Mouse (Mus musculus) layer of hippocampus, postnatal 14 days (tissue): ENCODE measurements at regions not wholly inside any gene's neighbourhood (a gene's known extent, or its start where the extent isn't known, plus 50 kb on each side); places are given as distances from the start of the nearest gene placed in this dataset.
A peak's percentile ranks its signal among the peaks of the same experiment; 100 is the strongest.

Experiments used
- DNase-seq, 2 experiments: peaks; one replicate each; pipeline ENCODE4 v3.0.0; 2021 to 2022; ENCODE audit warnings: low spot score in 2 of 2, mixed read lengths in 1 of 2

GRCm38 (mm10) chr17:68057264-68057663, 53.3 kb upstream of the Arhgap28 start:
- no peak for DNase-seq

DNA sequence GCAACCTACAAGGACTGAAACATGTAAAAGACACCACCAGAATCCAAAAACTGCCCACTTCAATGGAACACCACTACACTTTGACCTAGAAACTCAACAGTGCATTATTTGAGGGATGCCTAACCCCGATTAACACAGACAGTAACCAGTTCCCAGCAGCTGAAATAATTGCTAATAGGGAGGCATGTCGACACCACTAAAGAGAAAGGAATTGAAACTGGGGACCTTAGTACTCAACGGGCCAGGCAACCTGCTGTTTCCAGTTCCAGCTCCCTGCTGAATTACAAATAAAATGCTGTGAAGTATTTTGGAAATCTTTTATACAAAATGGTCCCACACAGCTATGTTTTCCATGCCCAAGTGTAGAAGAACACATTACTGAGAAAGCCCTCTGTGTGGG, 56.5 kb upstream of the Arhgap28 start:
- no peak for DNase-seq

- no peak for DNase-seq
Measured at GRCm38 (mm10) chr17:68065751-68066150, 61.8 kb upstream of the Arhgap28 start.

- no peak for DNase-seq
Measured at GRCm38 (mm10) chr17:68066204-68066603, 62.3 kb upstream of the Arhgap28 start.

GRCm38 (mm10) chr17:68069008-68069407, 65.1 kb upstream of the Arhgap28 start:
- no peak for DNase-seq

GRCm38 (mm10) chr17:68069484-68069883, 65.6 kb upstream of the Arhgap28 start:
- DNase-seq, result no peak

DNA sequence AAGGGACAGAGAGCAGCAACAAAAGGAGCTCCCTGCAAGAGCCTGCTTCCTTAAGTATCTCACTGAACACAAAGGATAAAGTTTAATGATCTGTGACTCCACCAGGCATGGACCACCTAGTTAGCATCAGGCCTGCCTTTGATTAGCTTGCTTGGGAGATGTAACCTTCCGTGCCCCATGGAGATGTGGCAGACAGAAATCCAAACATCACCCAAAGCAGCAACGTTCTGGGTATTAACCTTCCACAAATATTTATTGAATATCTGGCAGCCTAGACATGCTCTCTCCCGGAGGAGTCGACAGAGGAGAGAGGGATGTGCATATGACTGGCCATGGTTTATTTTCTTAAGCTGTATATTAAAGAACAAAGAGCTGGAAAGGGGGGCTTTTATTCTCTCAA, 67.6 kb upstream of the Arhgap28 start:
- DNase-seq, result no peak

DNA sequence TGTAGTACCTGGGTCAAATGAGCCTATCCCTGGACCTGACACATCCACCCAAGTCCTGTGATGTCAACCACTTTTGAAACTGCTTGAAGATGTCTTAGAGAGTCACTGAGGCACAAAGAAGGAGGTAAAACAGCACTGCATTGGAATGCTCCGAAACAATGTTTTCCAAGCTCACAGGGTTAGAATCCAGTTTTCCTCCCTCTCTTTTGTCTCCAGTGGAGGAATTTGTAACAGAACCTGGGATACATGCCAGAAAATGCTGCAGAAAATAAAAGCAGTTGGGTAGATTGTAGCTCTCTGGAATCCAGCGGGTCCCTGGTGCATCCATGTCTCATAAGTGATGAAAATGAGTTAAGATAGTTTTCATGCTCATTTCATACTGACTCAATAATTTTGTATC, 71.8 kb upstream of the Arhgap28 start:
- DNase-seq, result peak in 1 of 2 experiments; percentile 32

DNA sequence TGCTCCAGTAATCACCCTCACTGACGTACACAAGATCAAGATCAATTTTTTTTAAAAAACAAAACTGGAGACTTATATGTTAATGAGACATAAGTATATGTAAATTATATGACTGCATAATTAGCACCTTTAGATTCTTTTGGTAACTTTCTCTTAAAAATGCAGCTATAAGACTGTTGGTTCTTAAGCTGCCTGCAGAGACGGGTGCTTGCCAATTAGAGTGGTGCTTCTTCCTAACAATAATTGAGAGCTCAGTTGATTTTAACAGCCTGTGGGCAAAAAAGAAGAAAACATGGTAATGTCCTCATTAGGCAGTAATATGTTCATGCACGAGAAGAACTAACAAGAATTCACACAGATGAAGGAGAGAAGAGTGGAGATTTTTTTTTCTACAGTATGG, 74.8 kb upstream of the Arhgap28 start:
- DNase-seq, result no peak

DNA sequence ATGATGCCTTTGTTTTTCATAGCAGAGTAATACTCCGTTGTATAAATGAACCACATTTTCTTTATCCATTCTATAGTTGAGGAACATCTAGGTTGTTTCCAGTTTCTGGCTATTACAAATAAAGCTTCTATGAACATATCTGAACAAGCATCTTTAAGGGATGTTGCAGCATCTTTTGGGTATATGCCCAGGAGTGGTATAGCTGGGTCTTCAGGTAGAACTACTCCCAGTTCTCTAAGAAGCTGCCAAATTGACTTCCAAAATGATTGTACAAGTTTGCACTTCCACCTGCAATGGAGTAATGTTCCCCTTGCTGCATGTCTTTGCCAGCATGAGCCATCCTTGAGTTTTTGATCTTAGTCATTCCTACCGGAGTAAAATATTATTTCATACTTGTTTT, 80.5 kb upstream of the Arhgap28 start:
- DNase-seq, result no peak

GRCm38 (mm10) chr17:68087149-68087548, 83.2 kb upstream of the Arhgap28 start:
- no peak for DNase-seq

DNA sequence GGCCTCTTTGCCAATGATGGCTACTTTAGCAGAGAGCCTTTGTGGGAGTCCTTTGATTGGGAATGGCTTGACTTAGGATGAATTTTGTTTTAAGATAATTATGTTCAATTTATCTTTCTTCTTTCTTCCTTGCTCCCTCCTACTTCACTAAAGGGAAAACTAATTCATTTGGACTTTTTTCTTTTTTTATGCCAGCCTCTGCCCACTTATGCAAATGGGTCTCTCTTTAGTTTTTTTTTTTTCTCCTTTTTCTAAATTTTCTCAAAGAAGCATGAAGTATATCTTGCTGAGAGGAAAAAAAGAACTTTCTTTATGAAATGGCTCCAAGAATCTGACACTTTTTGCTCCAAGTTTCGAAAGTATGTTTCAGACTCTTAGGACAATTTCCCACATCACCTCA, 85.3 kb upstream of the Arhgap28 start:
- DNase-seq, result no peak

DNA sequence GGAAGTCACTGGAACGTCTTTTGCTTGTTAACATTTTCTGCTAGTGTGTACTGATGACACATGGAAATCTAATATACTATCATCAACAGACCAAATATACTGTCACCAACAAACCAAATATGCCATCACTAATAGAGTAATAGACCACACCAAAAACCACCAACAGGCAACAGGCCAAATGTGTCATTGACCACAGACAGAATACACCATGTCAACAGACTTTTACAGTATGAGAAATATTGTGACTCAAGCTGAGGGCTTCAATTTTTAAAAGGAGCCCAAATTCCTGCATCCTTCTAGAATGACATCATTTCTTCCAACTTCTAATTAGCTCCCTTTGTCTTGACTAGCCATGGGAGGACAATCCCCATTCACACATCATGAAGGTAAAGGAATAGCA, 85.9 kb upstream of the Arhgap28 start:
- no peak for DNase-seq

- DNase-seq, result no peak
Measured at GRCm38 (mm10) chr17:68096982-68097381, 93.1 kb upstream of the Arhgap28 start.

DNA sequence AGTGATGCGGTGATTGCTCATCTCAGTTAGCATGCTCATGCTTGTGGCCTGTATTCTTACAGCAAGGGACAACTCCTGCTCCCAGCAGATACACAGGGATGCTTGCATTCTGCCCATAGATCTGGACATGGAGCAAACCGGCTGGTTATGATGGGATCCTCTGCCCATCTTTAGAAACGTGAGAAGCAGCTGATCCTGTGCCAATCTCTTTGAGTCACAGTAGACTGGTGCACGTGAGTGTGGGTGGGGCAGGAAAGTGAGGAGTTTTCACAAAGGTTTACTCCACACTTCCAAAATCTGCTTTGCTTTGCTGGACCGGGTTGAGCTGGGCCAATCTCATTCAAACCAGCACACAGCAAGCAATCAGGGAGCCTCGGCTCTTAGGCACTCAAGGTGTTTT, 93.5 kb upstream of the Arhgap28 start:
- no peak for DNase-seq

GRCm38 (mm10) chr17:68100093-68100492, 96.2 kb upstream of the Arhgap28 start:
- DNase-seq, result no peak

DNA sequence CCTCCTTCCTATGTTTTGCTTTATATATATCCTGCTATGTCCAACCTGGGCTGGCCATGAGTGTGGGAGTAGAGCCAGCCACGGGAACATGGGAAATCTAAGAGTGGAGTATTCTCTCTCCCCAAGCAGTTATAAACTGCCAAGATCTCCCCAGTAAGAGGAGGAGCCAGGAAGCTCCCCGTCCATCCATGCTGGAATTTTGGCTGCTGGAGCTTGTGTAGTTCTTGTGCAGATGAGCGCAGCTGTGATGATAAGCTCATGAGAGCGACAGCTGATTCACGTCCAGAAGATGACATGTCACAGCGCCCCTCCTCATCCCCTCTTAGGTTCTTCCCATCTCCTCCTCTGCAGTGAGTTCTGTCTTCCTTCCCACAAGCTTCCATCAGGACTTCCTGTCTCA, 99.4 kb upstream of the Arhgap28 start:
- no peak for DNase-seq

DNA sequence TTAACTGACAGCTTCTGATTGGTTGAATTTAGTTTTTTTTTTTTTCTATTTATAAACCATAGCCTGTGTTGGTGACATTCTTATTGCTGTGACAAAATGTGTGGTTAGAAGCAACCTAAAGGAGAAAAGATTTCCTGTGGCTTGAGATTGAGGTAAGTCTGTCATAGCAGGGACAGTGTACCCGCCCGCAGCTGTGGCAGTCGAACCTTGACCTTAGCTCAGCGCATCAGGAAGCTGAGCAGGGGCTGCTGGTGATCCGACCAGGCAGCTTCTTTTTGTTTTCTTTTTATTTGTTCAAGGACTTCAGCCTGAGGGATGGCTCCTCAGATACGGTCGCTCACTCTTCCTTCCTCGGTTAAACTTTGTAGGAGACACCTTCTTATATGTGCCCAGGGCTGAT, 102.4 kb upstream of the Arhgap28 start:
- DNase-seq, result no peak

- no peak for DNase-seq
Measured at GRCm38 (mm10) chr17:68107875-68108274, 104.0 kb upstream of the Arhgap28 start.

- no peak for DNase-seq
Measured at GRCm38 (mm10) chr17:68111834-68112473, 108.0 kb upstream of the Arhgap28 start.

DNA sequence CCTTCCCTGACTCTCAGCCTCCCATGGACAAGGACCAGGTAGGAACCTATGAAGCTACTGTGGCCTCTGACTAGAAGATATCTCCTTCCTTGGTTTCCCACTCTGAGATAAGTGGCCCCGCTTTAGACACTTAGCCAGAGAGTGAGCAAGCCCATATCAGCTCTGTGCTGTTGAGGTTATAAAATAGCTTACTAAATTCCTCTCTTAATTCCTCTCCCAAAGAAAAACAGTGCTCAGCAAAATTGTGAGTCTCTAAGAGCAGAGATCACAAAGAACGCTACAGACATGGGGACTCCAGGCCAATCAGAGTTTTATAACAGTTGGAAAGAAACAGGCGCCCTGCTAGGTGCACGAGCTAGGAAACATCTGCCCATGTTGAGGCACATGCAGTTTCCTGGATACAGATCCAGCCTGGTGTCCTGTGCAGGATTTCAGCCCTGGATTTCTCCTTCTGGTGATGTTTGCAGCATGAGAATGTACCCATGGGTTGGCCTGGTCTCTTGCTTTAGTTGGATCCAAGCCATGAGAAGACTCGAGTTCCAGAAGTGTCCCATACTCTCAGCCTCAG, 108.9 kb upstream of the Arhgap28 start:
- DNase-seq, result no peak

DNA sequence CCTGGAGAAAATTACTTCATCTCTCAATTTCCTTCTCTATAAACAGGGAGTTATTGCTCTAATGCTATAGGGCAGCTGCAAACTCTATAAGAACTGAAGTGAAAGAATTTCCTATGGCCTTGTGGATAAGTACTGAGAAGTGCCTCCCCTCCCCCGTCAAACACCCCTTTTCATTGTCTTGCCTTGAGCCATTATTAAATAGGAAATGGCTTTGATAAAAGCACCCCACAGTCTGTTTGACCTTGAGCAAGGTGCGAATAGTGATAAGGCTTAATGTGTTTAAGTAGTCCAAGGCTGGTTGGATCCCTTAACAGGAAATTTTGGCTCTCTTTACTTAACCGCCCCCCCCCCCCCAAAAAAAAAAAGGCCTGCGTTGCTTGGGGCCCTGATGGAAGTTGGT, 111.7 kb upstream of the Arhgap28 start:
- DNase-seq, result no peak

DNA sequence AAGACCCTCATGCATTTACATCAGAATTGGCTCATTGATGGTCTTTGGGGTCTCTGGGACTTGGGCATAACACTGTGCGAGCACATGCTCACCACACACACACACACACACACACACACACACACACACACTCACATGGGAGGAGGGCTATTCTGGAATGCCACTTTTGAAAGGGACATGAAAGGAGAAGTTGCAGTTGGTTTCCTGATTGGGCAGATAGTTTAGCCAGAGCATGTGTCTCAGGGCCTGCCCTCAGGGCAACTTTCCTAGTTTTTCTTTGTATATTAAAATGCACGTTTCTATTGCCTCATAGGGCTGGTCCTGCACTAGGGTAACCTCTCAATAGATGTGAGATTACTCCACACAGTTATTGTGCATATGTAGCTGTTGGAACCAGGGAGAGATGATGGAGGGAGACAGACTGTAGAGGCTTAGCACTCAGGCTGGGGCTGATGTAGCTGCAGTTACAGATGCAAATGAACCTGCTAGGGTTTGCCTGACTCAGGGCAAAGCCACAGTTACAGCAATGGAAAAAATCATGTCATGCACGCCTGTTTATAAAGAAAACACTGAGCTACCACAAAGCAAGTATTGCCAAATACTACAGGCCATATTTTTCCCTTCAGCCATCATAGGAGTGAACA, 115.3 kb upstream of the Arhgap28 start:
- no peak for DNase-seq
